Mouse (Mus musculus) liver, postnatal 0 days (tissue): Measurements from ENCODE around the gene Cdc14a. TPM values are rescaled to one million over a fixed set of nuclear protein-coding genes. Genes with fewer than 3 reads are reported as not detected.

ENCODE experiments used
- ATAC-seq: fragments of 200-750 bp; cut with Nextera tagmentation; 2 replicates; pipeline ENCODE4 v1.8.0; 2017; ENCODE audit warnings: mild to moderate bottlenecking, moderate library complexity
- DNase-seq: peaks from one replicate; pipeline ENCODE4 v3.0.0-alpha.2; 2016
- H3K27ac ChIP-seq: fragments of 300-500 bp; sonication (generic); 2 replicates; pipeline ENCODE4 v1.5.1; 2014; ENCODE audit warnings: antibody characterized with exemption, moderate library complexity, mild to moderate bottlenecking, low read depth
- H3K27me3 ChIP-seq: fragments of 300-500 bp; sonication (generic); 2 replicates; pipeline ENCODE4 v1.6.1; 2014; ENCODE audit warnings: low read length, control low read depth, mixed read lengths; ENCODE audit not compliant: insufficient read depth
- H3K36me3 ChIP-seq: fragments of 300-500 bp; sonication (generic); replicated peaks from 2 replicates; pipeline ENCODE4 v1.6.1; 2014; ENCODE audit warnings: mild to moderate bottlenecking, control low read depth, low read length, moderate library complexity, mixed read lengths; ENCODE audit not compliant: insufficient read depth
- H3K4me1 ChIP-seq: fragments of 300-500 bp; sonication (generic); 2 replicates; pipeline ENCODE4 v1.6.1; 2014; ENCODE audit warnings: antibody characterized with exemption, mild to moderate bottlenecking, control low read depth; ENCODE audit not compliant: insufficient read depth
- H3K4me2 ChIP-seq: fragments of 300-500 bp; sonication (generic); 2 replicates; pipeline ENCODE4 v1.6.1; 2014; ENCODE audit warnings: low read depth, mild to moderate bottlenecking, low read length, moderate library complexity, mixed read lengths
- H3K4me3 ChIP-seq: fragments of 300-500 bp; sonication (generic); 2 replicates; pipeline ENCODE4 v1.5.1; 2014; ENCODE audit warnings: low read depth, low read length
- H3K9ac ChIP-seq: fragments of 300-500 bp; sonication (generic); replicated peaks from 2 replicates; pipeline ENCODE4 v1.6.1; 2014; ENCODE audit warnings: mild to moderate bottlenecking, moderate library complexity
- H3K9me3 ChIP-seq: fragments of 300-500 bp; sonication (generic); 2 replicates; pipeline ENCODE4 v1.6.1; 2016; ENCODE audit warnings: mild to moderate bottlenecking, control low read depth, low read length, mixed read lengths
- CTCF ChIP-seq: sonication (generic); IDR thresholded peaks from 2 replicates; pipeline ENCODE4 v1.5.1; 2016; ENCODE audit warnings: antibody characterized with exemption, low read depth
- EP300 ChIP-seq: IDR thresholded peaks from 2 replicates; pipeline ENCODE4 v1.6.1; 2016; ENCODE audit warnings: antibody characterized with exemption, low read depth, mild to moderate bottlenecking
- WGBS: fragments of 180-500 bp; shearing (Covaris S2); extraction: QIAGEN DNeasy Blood & Tissue Kit; methylation state at CpG from one replicate; pipeline ENCODE4 v1.1.7; 2014; ENCODE audit not compliant: insufficient replicate concordance; 5-methylcytosine and 5-hydroxymethylcytosine counted together
- polyA plus RNA-seq: library from polyadenylated mRNA; unstranded; fragments of >200 nt; fragmentation: Nextera tagmentation; extraction: Ambion mirVana; gene quantifications from 2 replicates; pipeline ENCODE4 v1.2.1, GENCODE M21; 2015

Gene Cdc14a
- polyA plus RNA-seq, 1 experiment from 2014 or later = 1.5 TPM

DNA sequence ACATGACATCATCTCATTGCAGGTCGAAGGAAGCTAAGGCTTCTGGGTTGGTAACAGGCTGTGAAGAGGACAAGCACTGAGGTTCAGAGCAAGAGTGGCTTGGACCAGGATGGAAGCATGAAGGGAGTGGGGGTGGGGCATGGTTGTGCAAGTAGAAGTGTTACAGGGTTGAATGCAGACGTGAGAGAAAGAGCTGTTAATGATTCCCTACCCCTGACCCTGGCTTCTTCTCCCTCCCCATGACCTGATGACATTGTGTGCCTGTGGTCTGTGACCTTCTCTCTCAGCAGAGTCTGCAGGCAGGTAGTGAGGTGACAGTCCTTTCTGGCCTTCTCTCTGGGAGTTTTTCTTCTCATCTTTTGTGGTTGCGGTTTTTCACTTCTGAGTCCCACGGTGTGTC is 187.0 kb downstream of the Cdc14a start:
- peak; percentile 98 for ATAC-seq
- no peak overlapping the region for H3K9ac ChIP-seq
- H3K9me3 ChIP-seq = no peaks in the 10 kb centered on the region
- H3K36me3 ChIP-seq = no peaks in the 10 kb centered on the region
- 57% methylated on average over 4 of the region's 4 CpGs for WGBS
- TF ChIP-seq CTCF = no peak
- TF ChIP-seq EP300 = no peak
- no peaks in the 10 kb centered on the region; the same call in 1 of the 2 replicates for H3K4me1 ChIP-seq
- H3K4me3 ChIP-seq = no peak overlapping the region
- peak overlapping the region; percentile 67 for H3K27ac ChIP-seq
- no peak overlapping the region for H3K4me2 ChIP-seq
- peak; percentile 74 for DNase-seq
- no peaks in the 10 kb centered on the region for H3K27me3 ChIP-seq

DNA sequence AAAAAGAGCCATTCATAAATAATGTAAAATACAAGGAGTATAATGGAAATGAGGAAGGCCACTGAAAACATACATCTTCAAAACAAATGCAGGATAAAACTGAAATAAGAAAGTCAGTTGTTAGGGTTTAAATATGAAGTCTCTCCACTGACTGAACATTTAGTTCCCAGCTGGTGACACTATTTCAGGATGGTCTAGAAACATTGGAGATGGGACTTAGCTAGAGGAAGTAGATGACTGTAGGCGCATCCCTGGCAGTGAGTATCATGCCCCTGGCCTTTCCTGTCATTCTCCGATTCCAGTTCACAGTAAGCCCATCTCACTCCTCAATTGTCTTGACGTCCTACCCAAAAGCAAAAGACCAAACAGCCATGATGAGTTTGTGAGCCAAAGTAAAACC is 190.3 kb downstream of the Cdc14a start:
- H3K4me3 ChIP-seq = no peak overlapping the region
- no peak overlapping the region for H3K9ac ChIP-seq
- no peak for DNase-seq
- no peak for ATAC-seq
- no peaks in the 10 kb centered on the region for H3K36me3 ChIP-seq
- H3K27ac ChIP-seq = no peak overlapping the region
- WGBS = 84% methylated on average over 3 of the region's 3 CpGs
- H3K27me3 ChIP-seq = no peaks in the 10 kb centered on the region
- no peak overlapping the region for H3K4me2 ChIP-seq
- no peaks in the 10 kb centered on the region; the same call in 1 of the 2 replicates for H3K4me1 ChIP-seq
- TF ChIP-seq CTCF = no peak
- no peak for TF ChIP-seq EP300
- H3K9me3 ChIP-seq = no peaks in the 10 kb centered on the region

- H3K36me3 ChIP-seq = no peaks in the 10 kb centered on the region
- no peak for ATAC-seq
- no peak overlapping the region for H3K4me3 ChIP-seq
- DNase-seq = no peak
- H3K4me2 ChIP-seq = no peak overlapping the region
- no peaks in the 10 kb centered on the region for H3K9me3 ChIP-seq
- TF ChIP-seq EP300 (no peak), CTCF (no peak)
- H3K27ac ChIP-seq = no peak overlapping the region
- H3K27me3 ChIP-seq = no peaks in the 10 kb centered on the region
- no peaks in the 10 kb centered on the region; the same call in 1 of the 2 replicates for H3K4me1 ChIP-seq
- no peak overlapping the region for H3K9ac ChIP-seq
- 82% methylated on average over 5 of the region's 5 CpGs for WGBS
Measured at GRCm38 (mm10) chr3:116232763-116233162, 191.1 kb downstream of the Cdc14a start.

- Histone ChIP-seq H3K36me3 (no peaks in the 10 kb centered on the region), H3K4me1 (no peaks in the 10 kb centered on the region), H3K4me2 (no peak overlapping the region), H3K4me3 (no peak overlapping the region), H3K9ac (no peak overlapping the region), H3K27ac (no peak overlapping the region), H3K9me3 (no peaks in the 10 kb centered on the region), H3K27me3 (no peaks in the 10 kb centered on the region)
- WGBS = 73% methylated on average over 4 of the region's 4 CpGs
- DNase-seq (no peak), ATAC-seq (no peak)
- TF ChIP-seq EP300 (no peak), CTCF (no peak)
Measured at GRCm38 (mm10) chr3:116229336-116229735, 194.5 kb downstream of the Cdc14a start.

DNA sequence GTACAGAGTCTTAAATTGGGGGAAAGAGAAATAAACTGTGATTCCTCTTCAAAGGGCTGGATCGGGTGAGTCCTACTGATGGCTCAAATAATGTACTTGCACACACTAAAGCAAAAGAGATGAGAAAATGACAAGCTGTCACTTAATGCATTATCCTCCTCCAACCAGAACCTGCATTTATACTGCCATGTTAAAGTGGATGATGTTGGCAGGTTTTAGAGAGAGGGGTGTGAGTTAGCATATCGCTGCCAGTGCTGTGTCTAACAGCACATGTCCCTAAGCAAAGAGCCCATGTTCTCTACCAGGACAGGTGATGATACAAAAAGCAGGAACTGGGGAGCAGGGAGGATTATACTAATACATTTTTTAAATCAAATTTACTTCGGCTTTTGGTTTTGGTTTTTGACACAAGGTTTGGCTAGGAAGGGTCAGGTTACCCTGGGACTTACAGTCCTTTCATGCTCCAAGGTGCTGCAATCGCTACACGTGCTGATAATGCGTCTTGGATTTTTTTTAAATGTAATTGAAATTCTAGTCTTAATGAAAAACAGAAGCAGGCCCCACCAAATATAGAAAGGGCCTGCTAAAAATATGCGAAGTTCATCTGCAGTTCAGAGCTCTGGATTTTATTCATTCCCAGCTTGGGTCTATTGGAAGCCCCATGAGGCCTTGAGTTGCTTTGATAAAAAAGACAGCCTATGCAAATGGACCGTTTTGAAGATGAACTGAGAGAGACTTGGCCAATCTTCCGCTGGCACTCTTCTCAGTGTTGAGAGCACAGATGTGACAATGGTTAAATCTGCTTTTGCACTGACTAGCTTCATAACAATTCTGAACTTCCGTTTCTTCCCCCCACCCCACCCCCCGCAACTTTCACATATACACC is 195.2 kb downstream of the Cdc14a start:
- Histone ChIP-seq H3K9ac (no peak overlapping the region), H3K36me3 (no peaks in the 10 kb centered on the region), H3K4me1 (no peaks in the 10 kb centered on the region), H3K27me3 (no peaks in the 10 kb centered on the region), H3K4me3 (no peak overlapping the region), H3K9me3 (no peaks in the 10 kb centered on the region), H3K27ac (no peak overlapping the region), H3K4me2 (no peak overlapping the region)
- WGBS = 70% methylated on average over 11 of the region's 11 CpGs
- TF ChIP-seq CTCF (no peak), EP300 (no peak)
- no peak for DNase-seq
- no peak for ATAC-seq

DNA sequence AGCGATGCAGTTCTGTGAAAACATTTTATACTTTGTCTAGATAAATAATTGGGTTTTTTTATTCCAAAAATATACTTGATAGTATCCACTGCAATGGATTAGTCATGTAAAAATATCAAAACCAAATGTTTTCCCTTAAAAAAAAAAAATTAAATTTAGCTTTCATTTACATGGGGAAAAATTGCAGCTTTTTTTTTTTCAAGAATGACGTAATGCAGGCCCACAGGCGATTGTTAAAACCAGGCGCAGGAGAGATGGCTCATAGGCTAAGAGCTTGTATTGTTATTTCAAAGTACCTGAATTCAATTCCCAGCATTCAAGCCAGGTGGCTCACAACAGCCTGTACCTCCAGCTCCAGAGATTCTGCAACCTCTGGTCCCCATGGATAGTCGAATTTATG is 196.4 kb downstream of the Cdc14a start:
- ATAC-seq = no peak
- Histone ChIP-seq H3K4me3 (no peak overlapping the region), H3K27me3 (no peaks in the 10 kb centered on the region), H3K9ac (no peak overlapping the region), H3K4me1 (no peaks in the 10 kb centered on the region), H3K27ac (no peak overlapping the region), H3K36me3 (no peaks in the 10 kb centered on the region), H3K4me2 (no peak overlapping the region), H3K9me3 (no peaks in the 10 kb centered on the region)
- no peak for TF ChIP-seq EP300
- no peak for TF ChIP-seq CTCF
- WGBS = 72% methylated on average over 5 of the region's 5 CpGs
- DNase-seq = no peak
